Mouse (Mus musculus): ENCODE data around the gene Vps13c. TPM values are rescaled to one million over a fixed set of nuclear protein-coding genes. Genes with fewer than 3 reads are reported as not detected.

The Vps13c gene
- polyA plus RNA-seq, 1 experiment from 2014 or later, result 5.6 TPM

DNA sequence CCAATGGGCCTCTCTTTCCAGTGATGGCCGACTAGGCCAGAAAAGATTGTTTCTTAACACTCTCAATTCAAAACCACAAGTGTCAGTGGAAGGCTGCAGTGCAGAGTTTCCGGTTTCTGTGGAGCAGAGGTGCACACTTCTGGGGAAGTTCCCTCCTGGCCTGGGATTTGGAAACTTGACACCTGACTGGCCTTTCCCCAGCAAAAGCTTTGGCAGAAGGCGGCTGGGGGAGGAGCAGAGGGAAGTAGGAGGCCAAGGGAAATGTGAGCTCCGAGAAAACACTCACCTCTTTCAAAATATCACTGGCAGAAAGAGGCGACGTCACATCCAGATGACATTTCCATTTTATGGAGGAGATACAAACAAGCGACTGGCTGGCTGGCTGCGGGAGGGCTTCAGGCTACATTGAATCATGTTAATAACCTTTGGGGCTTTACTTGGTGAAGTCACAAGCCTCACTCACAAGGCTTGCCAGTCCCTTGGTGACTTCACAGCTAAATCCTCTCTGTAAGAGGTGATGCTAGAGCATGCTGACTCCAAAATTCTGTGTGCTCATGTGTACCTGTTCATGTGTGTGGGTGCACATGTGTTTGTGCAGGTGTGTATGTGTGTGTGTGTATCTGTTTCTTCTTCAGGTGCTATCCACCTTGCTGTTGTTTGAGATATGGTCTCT, 26.4 kb upstream of the Vps13c start:
- Histone ChIP-seq H3K27ac (peak overlapping the region; percentile 77), H3K27me3 (no peaks in the 10 kb centered on the region), H3K36me3 (no peaks in the 10 kb centered on the region), H3K4me2 (peak overlapping the region; percentile 35), H3K9me3 (no peaks in the 10 kb centered on the region), H3K9ac (no peak overlapping the region), H3K4me3 (no peak overlapping the region), H3K4me1 (peaks cover 20% of the 10 kb centered on the region)
- 1% methylated on average over 8 of the region's 8 CpGs for WGBS
- peak; percentile 84 for ATAC-seq (ENCODE audit: borderline replicate concordance, extremely low read depth, low FRiP score, low TSS enrichment)

DNA sequence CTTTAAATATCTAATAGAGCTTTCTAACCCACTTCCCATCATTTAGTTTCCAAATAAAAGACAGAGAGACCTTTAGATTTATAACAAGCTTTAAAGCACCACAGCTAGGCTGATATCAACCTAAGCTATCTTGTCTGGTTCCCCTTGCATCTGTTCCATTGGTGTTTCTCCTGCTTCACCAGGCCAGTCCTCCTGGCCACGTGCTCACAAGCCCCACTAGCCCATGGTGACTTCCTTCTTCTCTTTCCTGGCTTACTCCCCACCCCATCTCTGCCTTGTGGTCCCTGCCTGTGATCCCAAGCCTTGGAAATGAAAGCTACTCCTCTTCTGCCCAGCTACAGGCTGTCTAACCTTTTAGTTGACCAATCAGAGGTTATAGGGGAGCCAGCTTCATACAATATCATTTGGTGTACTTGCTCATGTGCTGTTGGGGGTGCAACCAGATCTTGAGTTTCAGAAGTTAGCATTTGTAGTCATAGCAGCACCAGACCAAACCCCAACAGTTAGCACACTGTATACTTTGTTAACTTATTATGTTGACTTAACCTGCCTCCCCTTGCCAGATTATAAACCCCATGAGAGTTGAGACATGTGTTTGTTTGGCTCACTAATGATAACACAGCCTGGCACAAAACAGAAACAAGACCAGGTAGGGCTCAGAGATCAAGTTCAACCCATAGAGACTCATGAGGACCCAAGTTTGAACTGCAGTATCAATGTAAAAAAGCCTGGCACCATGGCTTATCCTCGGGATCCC, 23.8 kb upstream of the Vps13c start:
- Histone ChIP-seq H3K36me3 (no peaks in the 10 kb centered on the region), H3K9me3 (no peaks in the 10 kb centered on the region), H3K27ac (no peak overlapping the region), H3K4me3 (no peak overlapping the region), H3K9ac (no peak overlapping the region), H3K4me2 (no peak overlapping the region), H3K27me3 (no peaks in the 10 kb centered on the region), H3K4me1 (peaks cover 20% of the 10 kb centered on the region)
- ATAC-seq (ENCODE audit: borderline replicate concordance, extremely low read depth, low FRiP score, low TSS enrichment), result no peak
- 71% methylated on average over 2 of the region's 2 CpGs for WGBS

DNA sequence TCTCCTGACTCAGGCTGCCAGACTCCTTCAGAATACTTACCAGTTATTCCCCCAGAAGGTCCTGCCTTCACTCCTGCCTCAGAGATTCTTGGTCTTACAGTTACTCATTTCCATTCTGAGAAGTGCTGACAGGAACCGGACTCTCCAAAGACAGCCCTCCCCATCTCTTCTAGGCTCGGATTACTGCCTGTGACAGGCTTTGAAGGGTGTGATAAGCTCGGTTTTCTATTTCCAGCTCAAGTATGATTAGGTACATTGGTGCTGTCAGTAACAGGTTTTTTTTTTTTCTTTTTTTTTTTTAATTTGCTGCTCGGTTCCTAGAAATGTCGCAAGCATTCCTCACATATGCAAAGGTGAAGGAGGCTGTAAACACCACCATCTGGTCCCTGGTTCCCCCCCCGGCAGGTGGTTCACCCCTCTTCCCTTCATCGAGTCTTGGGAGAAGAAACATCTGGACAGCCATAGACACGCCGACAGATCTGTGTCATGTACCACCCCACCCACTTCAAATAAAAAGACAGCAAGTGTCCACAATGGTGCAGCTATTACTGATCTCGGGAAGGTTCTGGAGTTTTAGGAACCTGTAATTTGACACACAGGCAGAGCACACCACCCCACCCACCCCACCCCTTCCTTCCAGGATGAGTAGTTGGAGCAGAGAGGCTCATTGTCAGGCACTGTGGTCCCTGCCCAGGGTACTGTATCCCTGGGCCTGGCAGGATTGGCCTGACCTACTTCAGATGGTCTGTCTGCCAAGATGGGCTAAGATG, 22.1 kb upstream of the Vps13c start:
- Histone ChIP-seq H3K27ac (no peak overlapping the region), H3K9me3 (no peaks in the 10 kb centered on the region), H3K27me3 (no peaks in the 10 kb centered on the region), H3K4me3 (no peak overlapping the region), H3K9ac (no peak overlapping the region), H3K36me3 (no peaks in the 10 kb centered on the region), H3K4me1 (peaks cover 17% of the 10 kb centered on the region), H3K4me2 (no peak overlapping the region)
- 9% methylated on average over 10 of the region's 10 CpGs for WGBS
- no peak for ATAC-seq (ENCODE audit: borderline replicate concordance, extremely low read depth, low FRiP score, low TSS enrichment)

DNA sequence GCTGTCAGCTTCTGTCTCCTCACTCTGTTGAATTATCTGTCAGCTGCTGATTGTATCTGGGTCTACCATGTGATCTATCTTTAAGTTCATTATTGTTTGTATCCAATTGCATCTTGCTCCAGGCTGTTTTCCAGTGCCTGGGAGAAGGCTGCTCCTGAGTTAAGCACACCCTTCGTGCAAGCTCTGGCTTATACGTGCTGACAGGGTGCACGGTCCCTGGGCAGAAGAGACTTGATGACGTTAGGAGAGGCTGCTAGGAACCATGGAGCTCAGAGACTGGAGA, 21.6 kb upstream of the Vps13c start:
- Histone ChIP-seq H3K4me1 (peaks cover 18% of the 10 kb centered on the region), H3K4me3 (no peak overlapping the region), H3K36me3 (no peaks in the 10 kb centered on the region), H3K9ac (no peak overlapping the region), H3K27ac (no peak overlapping the region), H3K4me2 (no peak overlapping the region), H3K27me3 (no peaks in the 10 kb centered on the region), H3K9me3 (no peaks in the 10 kb centered on the region)
- no peak for ATAC-seq (ENCODE audit: borderline replicate concordance, extremely low read depth, low FRiP score, low TSS enrichment)
- WGBS, result 71% methylated on average over 4 of the region's 4 CpGs

DNA sequence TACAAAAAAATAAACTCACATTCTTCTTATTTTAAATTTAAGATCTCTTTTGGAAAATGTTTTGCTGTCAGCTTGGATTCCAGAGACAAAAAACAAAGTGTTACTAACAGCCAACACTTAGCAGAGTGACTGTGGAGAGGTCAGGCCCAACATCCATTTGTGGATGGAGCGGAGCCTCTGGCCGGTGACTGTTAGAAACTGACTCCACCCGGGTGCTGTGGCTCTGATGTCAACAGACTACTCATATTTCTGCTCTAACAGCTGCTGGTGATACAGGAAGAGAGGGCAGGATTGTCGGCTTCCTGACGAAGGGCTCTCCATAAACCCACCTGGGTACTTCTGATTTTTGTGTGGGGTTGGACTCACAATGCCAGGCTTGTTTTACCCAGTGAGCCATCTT, 17.1 kb upstream of the Vps13c start:
- Histone ChIP-seq H3K27me3 (no peaks in the 10 kb centered on the region), H3K9me3 (no peaks in the 10 kb centered on the region), H3K27ac (no peak overlapping the region), H3K4me3 (no peak overlapping the region), H3K36me3 (no peaks in the 10 kb centered on the region), H3K9ac (no peak overlapping the region), H3K4me2 (no peak overlapping the region), H3K4me1 (0 out of 2 replicates have a peak, but pooled peaks cover 5% of the 10 kb centered on the region)
- WGBS, result 24% methylated on average over 5 of the region's 5 CpGs
- no peak for ATAC-seq (ENCODE audit: borderline replicate concordance, extremely low read depth, low FRiP score, low TSS enrichment)

DNA sequence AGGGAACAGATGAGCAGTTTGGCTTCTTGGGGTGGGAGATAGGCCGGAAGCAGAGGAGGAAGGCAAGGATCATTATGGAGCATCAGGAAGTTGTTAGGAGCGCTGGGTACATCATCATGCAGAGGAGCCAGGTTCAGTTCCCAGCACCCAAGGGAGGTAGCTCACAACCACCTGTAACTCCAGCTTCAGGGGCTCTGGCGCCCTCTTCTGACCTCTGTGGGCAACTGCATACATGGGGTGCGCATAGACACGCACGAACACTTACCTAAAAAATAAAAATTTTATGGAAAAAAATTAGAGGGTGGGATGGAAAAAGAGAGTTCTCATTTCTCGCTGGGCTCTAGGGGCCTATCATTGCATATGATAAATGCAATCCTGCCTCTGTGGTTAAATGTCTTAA, 14.7 kb upstream of the Vps13c start:
- Histone ChIP-seq H3K4me1 (peaks cover 11% of the 10 kb centered on the region; the same call in 1 of the 2 replicates), H3K4me3 (no peak overlapping the region), H3K27ac (no peak overlapping the region), H3K27me3 (peaks cover 21% of the 10 kb centered on the region; the same call in 1 of the 2 replicates), H3K4me2 (no peak overlapping the region), H3K9me3 (no peaks in the 10 kb centered on the region), H3K9ac (no peak overlapping the region), H3K36me3 (no peaks in the 10 kb centered on the region)
- no peak for ATAC-seq (ENCODE audit: borderline replicate concordance, extremely low read depth, low FRiP score, low TSS enrichment)
- 84% methylated on average over 7 of the region's 7 CpGs for WGBS

DNA sequence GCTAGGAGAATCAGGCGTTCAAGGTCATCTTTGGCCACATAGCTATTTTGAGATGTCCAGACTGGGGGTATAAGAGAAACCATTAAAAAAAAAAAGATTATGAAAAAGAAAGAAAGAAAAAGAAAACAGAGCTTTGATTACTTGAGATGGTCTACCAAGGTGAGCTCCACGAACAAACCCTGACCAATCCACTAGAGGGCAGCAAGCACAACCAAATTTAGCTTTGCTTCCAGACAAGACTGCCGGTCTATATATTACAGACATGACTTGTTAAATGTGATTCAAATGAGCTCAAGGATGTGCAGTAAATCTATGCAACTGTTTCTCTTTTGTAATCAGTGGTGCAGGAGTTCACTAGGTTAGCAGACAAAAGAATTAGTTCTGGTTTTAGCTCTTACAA, 12.0 kb upstream of the Vps13c start:
- ATAC-seq (ENCODE audit: borderline replicate concordance, extremely low read depth, low FRiP score, low TSS enrichment), result no peak
- Histone ChIP-seq H3K4me1 (peaks cover 30% of the 10 kb centered on the region), H3K27ac (no peak overlapping the region), H3K9ac (no peak overlapping the region), H3K4me2 (no peak overlapping the region), H3K4me3 (no peak overlapping the region), H3K36me3 (no peaks in the 10 kb centered on the region), H3K9me3 (no peaks in the 10 kb centered on the region), H3K27me3 (peaks cover 45% of the 10 kb centered on the region)
- 5% methylated on average over 3 of the region's 3 CpGs for WGBS

DNA sequence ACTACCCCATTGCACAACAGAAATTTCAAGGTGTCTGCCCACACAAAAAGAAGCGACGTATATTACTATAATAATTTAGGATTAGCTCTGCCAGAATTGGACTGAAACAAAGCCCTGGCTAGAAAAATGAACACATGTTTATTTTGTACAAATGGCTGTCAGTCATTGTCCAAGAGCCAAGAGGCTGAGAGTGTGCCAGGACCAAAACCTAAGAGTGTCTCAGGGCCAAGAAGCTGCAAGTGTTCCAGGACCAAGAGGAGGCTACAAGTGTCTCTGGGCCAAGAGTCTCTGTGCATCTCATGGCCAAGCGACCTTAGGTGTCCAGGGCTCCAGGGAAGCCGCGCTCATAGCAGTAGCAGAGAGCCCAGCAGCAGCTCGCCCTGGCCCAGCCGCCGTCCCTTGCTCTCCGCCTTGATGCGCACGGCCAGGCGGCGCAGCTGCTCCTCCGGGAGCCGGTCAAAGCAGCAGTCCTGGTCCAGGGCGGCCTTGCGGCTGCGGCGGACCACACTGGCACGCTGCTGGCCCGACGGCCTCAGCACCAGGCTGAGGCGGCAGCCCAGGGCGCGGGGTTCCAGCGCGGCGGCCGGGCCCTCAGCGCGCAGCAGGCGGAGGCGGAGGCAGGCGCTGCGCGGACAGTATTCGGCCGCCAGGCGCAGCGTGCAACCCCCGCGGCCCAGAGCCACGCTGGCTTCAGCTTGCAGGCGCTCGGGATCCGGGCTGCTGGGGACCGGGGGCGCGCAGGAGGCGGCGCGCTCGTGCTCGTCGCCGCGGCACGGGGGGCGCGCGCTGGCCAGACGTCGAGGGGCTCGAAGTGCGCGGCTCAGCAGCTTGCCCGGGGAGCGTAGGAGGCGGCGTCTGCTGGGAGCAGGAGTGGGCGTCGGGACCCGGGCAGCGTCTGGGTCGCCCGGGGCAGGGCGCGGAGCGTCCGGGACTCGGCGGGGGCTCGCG, 9.5 kb upstream of the Vps13c start:
- Histone ChIP-seq H3K27ac (peak overlapping the region; percentile 68), H3K4me2 (peak overlapping the region; percentile 96), H3K4me3 (peak overlapping the region; percentile 57), H3K4me1 (peaks cover 27% of the 10 kb centered on the region), H3K9ac (peak overlapping the region; percentile 46), H3K9me3 (no peaks in the 10 kb centered on the region), H3K27me3 (peaks cover 45% of the 10 kb centered on the region), H3K36me3 (no peaks in the 10 kb centered on the region)
- WGBS, result 1% methylated on average over 76 of the region's 84 CpGs
- peak; percentile 89 for ATAC-seq (ENCODE audit: borderline replicate concordance, extremely low read depth, low FRiP score, low TSS enrichment)

DNA sequence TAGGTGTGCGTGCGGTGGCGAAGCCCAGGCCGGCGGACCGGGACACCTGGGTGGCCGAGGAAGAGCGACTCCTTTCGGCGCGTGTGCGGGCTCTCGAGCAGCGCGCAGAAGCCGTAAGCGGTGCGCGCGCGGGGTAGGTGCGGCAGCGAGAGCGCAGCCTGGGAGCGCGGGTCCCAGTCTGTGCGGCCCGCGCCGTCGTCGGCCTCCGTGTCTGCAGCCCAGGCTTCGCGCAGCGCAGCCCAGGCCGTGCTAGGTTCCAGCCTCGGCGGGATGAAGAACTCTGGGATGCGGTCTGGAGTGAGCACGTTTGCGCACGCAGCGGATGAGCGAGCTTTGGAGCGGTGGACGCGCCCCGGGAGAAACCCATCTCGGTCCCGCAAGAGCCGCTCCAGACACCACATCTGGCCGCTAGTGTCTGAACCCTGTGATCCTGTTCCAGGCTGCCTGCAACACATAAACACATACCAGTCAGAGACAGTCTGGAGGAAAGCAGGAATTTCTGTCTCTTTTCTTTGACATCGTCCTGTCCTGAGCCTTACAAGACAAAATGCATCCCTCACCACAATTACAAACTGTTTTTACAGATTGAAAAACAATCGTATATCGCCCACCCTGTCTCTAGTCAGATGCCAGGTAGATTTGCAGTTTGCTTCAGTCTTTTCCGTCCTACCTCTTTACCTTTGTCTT, 8.7 kb upstream of the Vps13c start:
- peak overlapping the region; percentile 68 for H3K27ac ChIP-seq
- no peaks in the 10 kb centered on the region for H3K36me3 ChIP-seq
- peak overlapping the region; percentile 96 for H3K4me2 ChIP-seq
- H3K27me3 ChIP-seq, result peaks cover 45% of the 10 kb centered on the region
- H3K4me1 ChIP-seq, result peaks cover 27% of the 10 kb centered on the region
- peak overlapping the region; percentile 46 for H3K9ac ChIP-seq
- peak overlapping the region; percentile 57 for H3K4me3 ChIP-seq
- peak; percentile 58; the same call in 1 of the 2 replicates for ATAC-seq (ENCODE audit: borderline replicate concordance, extremely low read depth, low FRiP score, low TSS enrichment)
- H3K9me3 ChIP-seq, result no peaks in the 10 kb centered on the region
- WGBS, result 1% methylated on average over 57 of the region's 57 CpGs

DNA sequence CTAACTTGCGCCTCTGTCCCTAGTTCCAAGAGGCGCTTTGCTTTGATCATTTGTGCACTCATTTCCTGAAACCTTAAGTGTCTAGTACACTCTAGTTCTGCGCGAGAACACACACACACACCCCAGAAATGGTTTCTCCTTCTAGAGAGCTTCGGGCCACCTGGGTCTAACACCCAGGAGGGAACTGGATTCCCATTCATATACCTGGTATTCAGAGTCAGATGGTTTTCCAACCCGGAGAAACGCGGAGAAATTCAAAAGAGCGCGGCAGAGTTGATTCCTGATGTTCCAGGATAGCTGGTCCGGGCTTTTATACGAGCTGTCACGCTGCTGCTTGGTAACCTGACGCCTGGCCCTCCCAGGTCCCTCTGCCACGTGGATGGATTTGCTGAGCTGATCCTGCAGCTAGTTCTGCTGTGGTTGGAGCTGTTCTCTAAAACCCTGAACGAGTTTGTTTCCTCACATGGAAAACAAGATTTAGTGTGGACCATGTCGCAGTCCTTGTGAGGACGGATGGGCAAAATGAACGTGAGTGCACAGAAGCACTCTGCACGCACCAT, 8.1 kb upstream of the Vps13c start, which contains the start of gene C2cd4a:
C2cd4a (minus strand) TSS at position 285 of the 560 bp plus-strand sequence.
- peak within 1 kb of the TSS; percentile 57 for H3K4me3 ChIP-seq
- peaks cover 45% of the 10 kb centered on the region for H3K27me3 ChIP-seq
- H3K9me3 ChIP-seq, result no peaks in the 10 kb centered on the region
- peak within 1 kb of the TSS; percentile 68 for H3K27ac ChIP-seq
- peak within 1 kb of the TSS; percentile 46 for H3K9ac ChIP-seq
- 2% methylated on average over 20 of the region's 20 CpGs for WGBS
- H3K4me1 ChIP-seq, result peaks cover 27% of the 10 kb centered on the region
- peak within 1 kb of the TSS; percentile 96 for H3K4me2 ChIP-seq
- no peaks in the 10 kb centered on the region for H3K36me3 ChIP-seq
- ATAC-seq (ENCODE audit: borderline replicate concordance, extremely low read depth, low FRiP score, low TSS enrichment), result no peak

All from lung, embryonic 15.5 days (tissue).